Mouse (Mus musculus): ENCODE data around the gene Slc36a1. TPM values are rescaled to one million over a fixed set of nuclear protein-coding genes. Genes with fewer than 3 reads are reported as not detected.

The Slc36a1 gene
- polyA plus RNA-seq, 1 experiment, result 41.5 TPM

GRCm38 (mm10) chr11:55209626-55210353 lies 5.6 kb downstream of the Slc36a1 start:
- H3K27ac ChIP-seq (ENCODE audit: insufficient read depth, low read length), result no peak overlapping the region

GRCm38 (mm10) chr11:55213518-55213917 lies 9.4 kb downstream of the Slc36a1 start:
- no peak overlapping the region for H3K4me3 ChIP-seq (replicated peaks; ENCODE audit: insufficient read depth, low read depth, low read length)
- no peaks in the 10 kb centered on the region for H3K27me3 ChIP-seq (ENCODE audit: control insufficient read depth, insufficient read depth, low read length)
- TF ChIP-seq POLR2A (IDR thresholded peaks at IDR 0.05; ENCODE audit: borderline replicate concordance, insufficient read depth, low read length) (no peak), CTCF (IDR thresholded peaks at IDR 0.05; ENCODE audit: borderline replicate concordance, insufficient read depth, low read depth, low read length) (no peak)
- WGBS, result 64% methylated on average over 4 of the region's 4 CpGs
- no peak for DNase-seq
- no peak overlapping the region for H3K27ac ChIP-seq (ENCODE audit: insufficient read depth, low read length)
- H3K4me1 ChIP-seq (ENCODE audit: control insufficient read depth, insufficient read depth, low read length), result 0 out of 2 replicates have a peak, but pooled peaks cover 3% of the 10 kb centered on the region

More at GRCm38 (mm10) chr11:55209626-55210353, 5.6 kb downstream of the Slc36a1 start:
- Histone ChIP-seq H3K4me1 (ENCODE audit: control insufficient read depth, insufficient read depth, low read length) (peaks cover 3% of the 10 kb centered on the region; the same call in 1 of the 2 replicates), H3K27me3 (ENCODE audit: control insufficient read depth, insufficient read depth, low read length) (no peaks in the 10 kb centered on the region), H3K4me3 (replicated peaks; ENCODE audit: insufficient read depth, low read depth, low read length) (no peak overlapping the region)
- TF ChIP-seq POLR2A (IDR thresholded peaks at IDR 0.05; ENCODE audit: borderline replicate concordance, insufficient read depth, low read length) (no peak), CTCF (IDR thresholded peaks at IDR 0.05; ENCODE audit: borderline replicate concordance, insufficient read depth, low read depth, low read length) (no peak)
- whole genome bisulfite sequencing, result 89% methylated on average over 6 of the region's 6 CpGs
- no peak for DNase-seq

- Histone ChIP-seq H3K4me3 (replicated peaks; ENCODE audit: insufficient read depth, low read depth, low read length) (no peak overlapping the region), H3K27ac (ENCODE audit: insufficient read depth, low read length) (no peak overlapping the region), H3K27me3 (ENCODE audit: control insufficient read depth, insufficient read depth, low read length) (no peaks in the 10 kb centered on the region), H3K4me1 (ENCODE audit: control insufficient read depth, insufficient read depth, low read length) (0 out of 2 replicates have a peak, but pooled peaks cover 3% of the 10 kb centered on the region)
- DNase-seq, result no peak
- TF ChIP-seq CTCF (IDR thresholded peaks at IDR 0.05; ENCODE audit: borderline replicate concordance, insufficient read depth, low read depth, low read length), result no peak
- no peak for TF ChIP-seq POLR2A (IDR thresholded peaks at IDR 0.05; ENCODE audit: borderline replicate concordance, insufficient read depth, low read length)
- 41% methylated on average over 5 of the region's 5 CpGs for WGBS
These were observed 10.0 kb downstream of the Slc36a1 start for GRCm38 (mm10) chr11:55214161-55214560.

- H3K27me3 ChIP-seq (ENCODE audit: control insufficient read depth, insufficient read depth, low read length), result no peaks in the 10 kb centered on the region
- WGBS, result 74% methylated on average over 3 of the region's 3 CpGs
- DNase-seq, result no peak
- no peak overlapping the region for H3K27ac ChIP-seq (ENCODE audit: insufficient read depth, low read length)
- TF ChIP-seq CTCF (IDR thresholded peaks at IDR 0.05; ENCODE audit: borderline replicate concordance, insufficient read depth, low read depth, low read length) (no peak), POLR2A (IDR thresholded peaks at IDR 0.05; ENCODE audit: borderline replicate concordance, insufficient read depth, low read length) (no peak)
- H3K4me1 ChIP-seq (ENCODE audit: control insufficient read depth, insufficient read depth, low read length), result 0 out of 2 replicates have a peak, but pooled peaks cover 3% of the 10 kb centered on the region
- no peak overlapping the region for H3K4me3 ChIP-seq (replicated peaks; ENCODE audit: insufficient read depth, low read depth, low read length)
These were observed 10.8 kb downstream of the Slc36a1 start for GRCm38 (mm10) chr11:55214978-55215377.

GRCm38 (mm10) chr11:55216061-55216460 lies 11.9 kb downstream of the Slc36a1 start:
- Histone ChIP-seq H3K4me1 (ENCODE audit: control insufficient read depth, insufficient read depth, low read length) (0 out of 2 replicates have a peak, but pooled peaks cover 3% of the 10 kb centered on the region), H3K4me3 (replicated peaks; ENCODE audit: insufficient read depth, low read depth, low read length) (no peak overlapping the region), H3K27me3 (ENCODE audit: control insufficient read depth, insufficient read depth, low read length) (no peaks in the 10 kb centered on the region), H3K27ac (ENCODE audit: insufficient read depth, low read length) (no peak overlapping the region)
- WGBS, result 71% methylated on average over 4 of the region's 4 CpGs
- DNase-seq, result no peak
- TF ChIP-seq CTCF (IDR thresholded peaks at IDR 0.05; ENCODE audit: borderline replicate concordance, insufficient read depth, low read depth, low read length), result no peak

GRCm38 (mm10) chr11:55216830-55217229 lies 12.7 kb downstream of the Slc36a1 start:
- 50% methylated on average over 13 of the region's 13 CpGs for WGBS
- no peak for DNase-seq
- Histone ChIP-seq H3K27ac (ENCODE audit: insufficient read depth, low read length) (no peak overlapping the region), H3K4me3 (replicated peaks; ENCODE audit: insufficient read depth, low read depth, low read length) (no peak overlapping the region), H3K27me3 (ENCODE audit: control insufficient read depth, insufficient read depth, low read length) (no peaks in the 10 kb centered on the region), H3K4me1 (ENCODE audit: control insufficient read depth, insufficient read depth, low read length) (0 out of 2 replicates have a peak, but pooled peaks cover 3% of the 10 kb centered on the region)
- TF ChIP-seq POLR2A (IDR thresholded peaks at IDR 0.05; ENCODE audit: borderline replicate concordance, insufficient read depth, low read length) (no peak), CTCF (IDR thresholded peaks at IDR 0.05; ENCODE audit: borderline replicate concordance, insufficient read depth, low read depth, low read length) (no peak)

GRCm38 (mm10) chr11:55217418-55217817 lies 13.3 kb downstream of the Slc36a1 start:
- 0 out of 2 replicates have a peak, but pooled peaks cover 3% of the 10 kb centered on the region for H3K4me1 ChIP-seq (ENCODE audit: control insufficient read depth, insufficient read depth, low read length)
- 77% methylated on average over 4 of the region's 4 CpGs for WGBS
- H3K27ac ChIP-seq (ENCODE audit: insufficient read depth, low read length), result no peak overlapping the region
- H3K4me3 ChIP-seq (replicated peaks; ENCODE audit: insufficient read depth, low read depth, low read length), result no peak overlapping the region
- H3K27me3 ChIP-seq (ENCODE audit: control insufficient read depth, insufficient read depth, low read length), result no peaks in the 10 kb centered on the region
- DNase-seq, result no peak
- no peak for TF ChIP-seq POLR2A (IDR thresholded peaks at IDR 0.05; ENCODE audit: borderline replicate concordance, insufficient read depth, low read length)
- TF ChIP-seq CTCF (IDR thresholded peaks at IDR 0.05; ENCODE audit: borderline replicate concordance, insufficient read depth, low read depth, low read length), result no peak

GRCm38 (mm10) chr11:55217880-55218279 lies 13.7 kb downstream of the Slc36a1 start:
- Histone ChIP-seq H3K4me3 (replicated peaks; ENCODE audit: insufficient read depth, low read depth, low read length) (no peak overlapping the region), H3K4me1 (ENCODE audit: control insufficient read depth, insufficient read depth, low read length) (0 out of 2 replicates have a peak, but pooled peaks cover 3% of the 10 kb centered on the region), H3K27ac (ENCODE audit: insufficient read depth, low read length) (no peak overlapping the region), H3K27me3 (ENCODE audit: control insufficient read depth, insufficient read depth, low read length) (no peaks in the 10 kb centered on the region)
- DNase-seq, result no peak
- no peak for TF ChIP-seq POLR2A (IDR thresholded peaks at IDR 0.05; ENCODE audit: borderline replicate concordance, insufficient read depth, low read length)
- no peak for TF ChIP-seq CTCF (IDR thresholded peaks at IDR 0.05; ENCODE audit: borderline replicate concordance, insufficient read depth, low read depth, low read length)
- 82% methylated on average over 7 of the region's 7 CpGs for WGBS

Data from cerebellum, adult 2 months (tissue).